Mouse (Mus musculus) kidney, adult 2 months (tissue): Measurements from ENCODE around the gene Myom3. TPM values are rescaled to one million over a fixed set of nuclear protein-coding genes. Genes with fewer than 3 reads are reported as not detected.

ENCODE experiments used
- DNase-seq: peaks from one replicate; pipeline ENCODE4 v3.0.0; 2021
- H3K27ac ChIP-seq: fragments of 200-500 bp; 2 replicates; pipeline ENCODE4 v1.5.1; 2012; ENCODE audit warnings: low read depth, low read length, control low read depth, inconsistent platforms; ENCODE audit not compliant: insufficient read depth
- H3K27me3 ChIP-seq: fragments of 200-500 bp; replicated peaks from 2 replicates; pipeline ENCODE4 v1.6.1; 2012; ENCODE audit warnings: mild to moderate bottlenecking, moderate library complexity, low read length, inconsistent platforms; ENCODE audit not compliant: control insufficient read depth, insufficient read depth
- H3K36me3 ChIP-seq: fragments of 200-500 bp; 2 replicates; pipeline ENCODE4 v1.6.1; 2012; ENCODE audit warnings: mild to moderate bottlenecking, moderate library complexity, low read length, inconsistent platforms; ENCODE audit not compliant: control insufficient read depth, insufficient read depth
- H3K4me1 ChIP-seq: fragments of 200-500 bp; 2 replicates; pipeline ENCODE4 v1.6.1; 2011; ENCODE audit warnings: low read length; ENCODE audit not compliant: control insufficient read depth, insufficient read depth
- H3K4me3 ChIP-seq: fragments of 200-500 bp; 2 replicates; pipeline ENCODE4 v1.5.1; 2011; ENCODE audit warnings: mild to moderate bottlenecking, low read depth, low read length, control low read depth; ENCODE audit not compliant: insufficient read depth
- CTCF ChIP-seq: fragments of 200-500 bp; conservative IDR thresholded peaks from 2 replicates; pipeline ENCODE4 v1.5.1; 2011; ENCODE audit warnings: low read depth, mild to moderate bottlenecking, control low read depth, low read length, moderate library complexity, mixed read lengths; ENCODE audit not compliant: insufficient read depth, insufficient read length
- POLR2A ChIP-seq: fragments of 200-500 bp; IDR thresholded peaks from one replicate; pipeline ENCODE4 v1.6.1; 2011; ENCODE audit warnings: low read depth, low read length, control low read depth
- WGBS: fragments of 180-500 bp; shearing (Covaris S2); methylation state at CpG from one replicate; pipeline ENCODE4 v1.1.7; 2018; 5-methylcytosine and 5-hydroxymethylcytosine counted together
- polyA plus RNA-seq: library from polyadenylated mRNA; depleted of rRNA; stranded (reverse); fragments of >200 nt; gene quantifications from 2 replicates; pipeline ENCODE4 v1.2.3, GENCODE M21; 2012

The Myom3 gene
- polyA plus RNA-seq, 1 experiment: 1.5 TPM

GRCm38 (mm10) chr4:135770611-135771305 lies 11.2 kb downstream of the Myom3 start:
- H3K36me3 ChIP-seq: no peaks in the 10 kb centered on the region
- TF ChIP-seq CTCF (no peak), POLR2A (no peak)
- no peak overlapping the region for H3K27ac ChIP-seq
- H3K27me3 ChIP-seq: no peaks in the 10 kb centered on the region
- H3K4me3 ChIP-seq: no peak overlapping the region
- no peaks in the 10 kb centered on the region for H3K4me1 ChIP-seq
- 89% methylated on average over 18 of the region's 18 CpGs for WGBS
- no peak for DNase-seq

GRCm38 (mm10) chr4:135771592-135771991 lies 12.1 kb downstream of the Myom3 start:
- no peak for DNase-seq
- no peak overlapping the region for H3K27ac ChIP-seq
- TF ChIP-seq POLR2A (no peak), CTCF (no peak)
- no peaks in the 10 kb centered on the region for H3K36me3 ChIP-seq
- H3K4me1 ChIP-seq: no peaks in the 10 kb centered on the region
- H3K27me3 ChIP-seq: no peaks in the 10 kb centered on the region
- H3K4me3 ChIP-seq: no peak overlapping the region
- WGBS: 82% methylated on average over 6 of the region's 6 CpGs

- Histone ChIP-seq H3K27me3 (no peaks in the 10 kb centered on the region), H3K27ac (no peak overlapping the region), H3K4me3 (no peak overlapping the region), H3K4me1 (no peaks in the 10 kb centered on the region), H3K36me3 (no peaks in the 10 kb centered on the region)
- no peak for TF ChIP-seq CTCF
- TF ChIP-seq POLR2A: no peak
- WGBS: 65% methylated on average over 4 of the region's 4 CpGs
- DNase-seq: no peak
These were observed 13.2 kb downstream of the Myom3 start for GRCm38 (mm10) chr4:135772671-135773070.

- Histone ChIP-seq H3K36me3 (no peaks in the 10 kb centered on the region), H3K27me3 (no peaks in the 10 kb centered on the region), H3K27ac (no peak overlapping the region), H3K4me3 (no peak overlapping the region), H3K4me1 (no peaks in the 10 kb centered on the region)
- WGBS: 76% methylated on average over 8 of the region's 8 CpGs
- no peak for DNase-seq
- TF ChIP-seq POLR2A (no peak), CTCF (no peak)
These were observed 15.0 kb downstream of the Myom3 start for GRCm38 (mm10) chr4:135774496-135774895.

GRCm38 (mm10) chr4:135776850-135777249 lies 17.3 kb downstream of the Myom3 start:
- 93% methylated on average over 4 of the region's 4 CpGs for WGBS
- no peaks in the 10 kb centered on the region for H3K36me3 ChIP-seq
- TF ChIP-seq POLR2A: no peak
- no peak for TF ChIP-seq CTCF
- H3K27me3 ChIP-seq: no peaks in the 10 kb centered on the region
- DNase-seq: no peak
- H3K27ac ChIP-seq: no peak overlapping the region
- no peak overlapping the region for H3K4me3 ChIP-seq
- no peaks in the 10 kb centered on the region for H3K4me1 ChIP-seq

GRCm38 (mm10) chr4:135779661-135780060 lies 20.1 kb downstream of the Myom3 start:
- TF ChIP-seq POLR2A: no peak
- TF ChIP-seq CTCF: no peak
- no peaks in the 10 kb centered on the region for H3K27me3 ChIP-seq
- H3K36me3 ChIP-seq: no peaks in the 10 kb centered on the region
- no peak overlapping the region for H3K4me3 ChIP-seq
- no peak overlapping the region for H3K27ac ChIP-seq
- no peak for DNase-seq
- 81% methylated on average over 9 of the region's 9 CpGs for WGBS
- H3K4me1 ChIP-seq: no peaks in the 10 kb centered on the region

- Histone ChIP-seq H3K36me3 (no peaks in the 10 kb centered on the region), H3K27ac (no peak overlapping the region), H3K4me3 (no peak overlapping the region), H3K27me3 (no peaks in the 10 kb centered on the region), H3K4me1 (no peaks in the 10 kb centered on the region)
- no peak for DNase-seq
- no peak for TF ChIP-seq POLR2A
- 54% methylated on average over 3 of the region's 3 CpGs for WGBS
These were observed 20.7 kb downstream of the Myom3 start for GRCm38 (mm10) chr4:135780255-135780654.

GRCm38 (mm10) chr4:135781304-135781703 lies 21.8 kb downstream of the Myom3 start:
- 84% methylated on average over 5 of the region's 5 CpGs for WGBS
- TF ChIP-seq POLR2A (no peak), CTCF (no peak)
- H3K4me3 ChIP-seq: no peak overlapping the region
- H3K27me3 ChIP-seq: no peaks in the 10 kb centered on the region
- peaks cover 3% of the 10 kb centered on the region; the same call in 1 of the 2 replicates for H3K4me1 ChIP-seq
- no peaks in the 10 kb centered on the region for H3K36me3 ChIP-seq
- H3K27ac ChIP-seq: no peak overlapping the region
- no peak for DNase-seq
